Mouse (Mus musculus): ENCODE measurements at regions not wholly inside any gene's neighbourhood (a gene's known extent, or its start where the extent isn't known, plus 50 kb on each side); places are given as distances from the start of the nearest gene placed in this dataset.

DNA sequence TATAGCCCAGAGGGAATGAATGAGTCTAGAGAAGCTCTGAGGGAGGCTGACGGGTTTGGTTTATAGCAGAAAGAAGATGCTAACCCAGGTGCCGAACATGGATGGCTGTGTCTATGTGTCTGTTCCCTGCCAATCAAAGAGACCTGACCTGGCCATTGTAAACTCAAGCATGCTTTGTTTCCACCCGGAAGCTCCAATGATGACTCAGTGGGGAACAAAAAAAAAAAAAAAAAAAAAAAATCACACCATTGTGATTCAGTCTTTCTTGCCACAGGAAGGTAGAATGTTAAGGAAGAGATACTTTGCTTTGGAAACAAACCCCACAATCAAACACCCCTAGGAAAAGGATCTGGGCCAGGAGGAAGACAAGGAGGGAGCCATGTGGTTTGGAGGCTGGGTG lies 201.5 kb downstream of the Ly86 start:
- WGBS, result 79% methylated on average over 3 of the region's 3 CpGs
- TF ChIP-seq CTCF (IDR thresholded peaks at IDR 0.05; ENCODE audit: insufficient read depth, low read depth, low read length) (no peak), POLR2A (IDR thresholded peaks at IDR 0.05; ENCODE audit: insufficient read depth, low read depth, low read length) (no peak)
- Histone ChIP-seq H3K27ac (ENCODE audit: insufficient read depth, low read depth, low read length) (no peak overlapping the region), H3K4me3 (ENCODE audit: insufficient read depth, low read depth, low read length) (no peak overlapping the region), H3K4me1 (ENCODE audit: control insufficient read depth, insufficient read depth, low read length) (peaks cover 3% of the 10 kb centered on the region; the same call in 1 of the 2 replicates)

DNA sequence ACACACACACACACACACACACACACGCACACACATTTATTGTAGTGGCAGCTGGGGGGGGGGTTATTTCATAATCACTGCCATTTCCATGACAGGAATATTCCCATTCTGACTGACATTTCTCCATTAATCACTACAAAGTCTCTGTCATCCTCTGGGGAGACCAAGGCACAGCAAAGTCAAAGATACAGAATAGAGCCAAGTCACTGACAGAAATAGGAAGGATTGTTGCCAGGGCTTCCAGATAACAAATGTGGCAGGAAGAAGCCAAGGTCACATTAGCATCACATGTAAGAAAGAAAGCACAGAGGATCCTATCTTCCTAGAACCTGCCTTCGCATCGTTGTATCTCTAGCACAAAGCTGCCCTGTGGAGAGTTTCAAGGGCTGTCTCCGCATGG lies 205.6 kb downstream of the Ly86 start:
- H3K27ac ChIP-seq (ENCODE audit: insufficient read depth, low read depth, low read length), result no peak overlapping the region
- no peak overlapping the region for H3K4me3 ChIP-seq (ENCODE audit: insufficient read depth, low read depth, low read length)
- WGBS, result 93% methylated on average over 4 of the region's 4 CpGs
- H3K4me1 ChIP-seq (ENCODE audit: control insufficient read depth, insufficient read depth, low read length), result no peaks in the 10 kb centered on the region
- TF ChIP-seq CTCF (IDR thresholded peaks at IDR 0.05; ENCODE audit: insufficient read depth, low read depth, low read length), result no peak
- no peak for TF ChIP-seq POLR2A (IDR thresholded peaks at IDR 0.05; ENCODE audit: insufficient read depth, low read depth, low read length)

DNA sequence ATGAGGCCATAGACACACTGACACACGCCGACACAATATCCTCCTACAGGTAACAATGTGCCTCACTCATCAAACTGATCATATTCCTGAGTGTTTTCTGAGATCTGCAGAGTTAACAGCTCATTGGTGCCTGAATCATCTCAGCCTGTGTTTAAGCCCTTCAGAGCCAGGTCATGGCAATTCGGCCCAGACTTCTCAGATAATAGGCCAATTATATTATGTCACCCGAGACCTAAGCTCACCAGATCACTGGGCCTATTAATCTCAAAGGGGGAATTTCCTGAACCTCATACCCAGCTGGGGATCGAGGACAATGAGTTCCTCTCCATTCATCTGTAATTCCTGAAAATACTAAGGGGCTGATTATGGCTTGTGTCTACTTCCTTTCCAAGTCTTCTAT lies 208.4 kb downstream of the Ly86 start:
- Histone ChIP-seq H3K27ac (ENCODE audit: insufficient read depth, low read depth, low read length) (no peak overlapping the region), H3K4me1 (ENCODE audit: control insufficient read depth, insufficient read depth, low read length) (peaks cover 4% of the 10 kb centered on the region; the same call in 1 of the 2 replicates), H3K4me3 (ENCODE audit: insufficient read depth, low read depth, low read length) (no peak overlapping the region)
- TF ChIP-seq POLR2A (IDR thresholded peaks at IDR 0.05; ENCODE audit: insufficient read depth, low read depth, low read length) (no peak), CTCF (IDR thresholded peaks at IDR 0.05; ENCODE audit: insufficient read depth, low read depth, low read length) (no peak)
- WGBS, result 71% methylated on average over 5 of the region's 5 CpGs

DNA sequence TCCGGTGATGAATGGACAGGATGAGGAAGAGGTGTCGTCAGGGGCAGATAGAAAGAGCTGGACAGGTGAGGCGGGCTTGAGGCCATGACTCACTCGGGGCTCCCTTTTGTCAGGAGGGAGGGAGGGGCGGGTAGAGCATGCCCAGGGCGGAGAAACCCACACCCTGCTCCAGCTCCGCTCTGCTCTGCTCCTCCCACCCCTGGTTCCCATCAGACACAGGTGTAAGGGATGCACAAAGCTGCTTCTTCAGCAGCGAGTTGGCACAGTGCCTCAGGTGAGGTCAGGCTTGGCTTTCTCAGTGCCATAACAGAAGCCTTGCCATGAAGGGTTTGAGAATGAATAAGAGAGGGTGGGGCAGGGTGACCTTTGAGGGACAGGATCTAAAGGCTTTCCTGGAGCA lies 212.2 kb downstream of the Ly86 start:
- Histone ChIP-seq H3K27ac (ENCODE audit: insufficient read depth, low read depth, low read length) (no peak overlapping the region), H3K4me1 (ENCODE audit: control insufficient read depth, insufficient read depth, low read length) (peaks cover 27% of the 10 kb centered on the region), H3K4me3 (ENCODE audit: insufficient read depth, low read depth, low read length) (no peak overlapping the region)
- TF ChIP-seq CTCF (IDR thresholded peaks at IDR 0.05; ENCODE audit: insufficient read depth, low read depth, low read length) (no peak), POLR2A (IDR thresholded peaks at IDR 0.05; ENCODE audit: insufficient read depth, low read depth, low read length) (no peak)
- 78% methylated on average over 8 of the region's 8 CpGs for WGBS

DNA sequence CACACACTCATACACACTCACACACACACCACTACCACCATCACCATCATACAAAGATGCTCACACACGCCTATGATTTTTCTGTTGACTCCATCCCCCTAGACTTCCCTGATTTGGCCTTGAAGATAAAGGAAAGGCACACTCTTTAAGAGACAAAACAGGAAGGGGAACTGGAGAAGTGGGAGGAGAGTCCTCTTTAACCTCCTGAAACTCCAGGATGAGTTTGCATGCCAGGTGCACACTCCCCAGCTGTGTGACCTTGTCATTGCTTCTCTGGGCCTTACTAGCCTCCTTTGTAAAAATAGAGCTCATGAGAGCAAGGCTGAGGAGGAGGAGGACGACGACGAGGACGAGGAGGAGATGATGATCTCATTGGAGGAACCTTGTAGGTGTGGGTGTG lies 212.8 kb downstream of the Ly86 start:
- WGBS, result 62% methylated on average over 5 of the region's 5 CpGs
- no peak overlapping the region for H3K27ac ChIP-seq (ENCODE audit: insufficient read depth, low read depth, low read length)
- H3K4me1 ChIP-seq (ENCODE audit: control insufficient read depth, insufficient read depth, low read length), result peaks cover 28% of the 10 kb centered on the region
- TF ChIP-seq CTCF (IDR thresholded peaks at IDR 0.05; ENCODE audit: insufficient read depth, low read depth, low read length) (no peak), POLR2A (IDR thresholded peaks at IDR 0.05; ENCODE audit: insufficient read depth, low read depth, low read length) (no peak)
- no peak overlapping the region for H3K4me3 ChIP-seq (ENCODE audit: insufficient read depth, low read depth, low read length)

DNA sequence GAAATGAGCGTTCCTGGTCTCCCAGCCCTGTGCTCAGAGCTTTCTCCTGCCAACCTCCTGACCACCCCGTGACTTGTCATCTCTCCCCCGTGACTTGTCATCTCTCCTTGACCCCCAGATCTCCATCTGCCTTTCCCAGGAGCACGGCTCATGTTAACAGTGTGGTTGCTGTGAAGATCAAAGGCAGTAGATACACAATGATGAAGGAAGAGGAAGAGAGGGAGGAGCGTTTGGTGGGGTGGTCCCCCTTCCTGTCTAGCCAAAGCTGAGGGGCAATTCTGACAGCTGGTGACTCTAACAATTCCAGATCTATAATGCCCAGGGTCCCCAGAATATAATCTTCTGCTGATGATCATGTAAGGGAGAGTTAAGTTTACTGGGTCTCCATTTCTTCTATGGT lies 214.0 kb downstream of the Ly86 start:
- TF ChIP-seq CTCF (IDR thresholded peaks at IDR 0.05; ENCODE audit: insufficient read depth, low read depth, low read length) (no peak), POLR2A (IDR thresholded peaks at IDR 0.05; ENCODE audit: insufficient read depth, low read depth, low read length) (no peak)
- peaks cover 32% of the 10 kb centered on the region for H3K4me1 ChIP-seq (ENCODE audit: control insufficient read depth, insufficient read depth, low read length)
- no peak overlapping the region for H3K4me3 ChIP-seq (ENCODE audit: insufficient read depth, low read depth, low read length)
- H3K27ac ChIP-seq (ENCODE audit: insufficient read depth, low read depth, low read length), result no peak overlapping the region
- WGBS, result 84% methylated on average over 5 of the region's 5 CpGs

DNA sequence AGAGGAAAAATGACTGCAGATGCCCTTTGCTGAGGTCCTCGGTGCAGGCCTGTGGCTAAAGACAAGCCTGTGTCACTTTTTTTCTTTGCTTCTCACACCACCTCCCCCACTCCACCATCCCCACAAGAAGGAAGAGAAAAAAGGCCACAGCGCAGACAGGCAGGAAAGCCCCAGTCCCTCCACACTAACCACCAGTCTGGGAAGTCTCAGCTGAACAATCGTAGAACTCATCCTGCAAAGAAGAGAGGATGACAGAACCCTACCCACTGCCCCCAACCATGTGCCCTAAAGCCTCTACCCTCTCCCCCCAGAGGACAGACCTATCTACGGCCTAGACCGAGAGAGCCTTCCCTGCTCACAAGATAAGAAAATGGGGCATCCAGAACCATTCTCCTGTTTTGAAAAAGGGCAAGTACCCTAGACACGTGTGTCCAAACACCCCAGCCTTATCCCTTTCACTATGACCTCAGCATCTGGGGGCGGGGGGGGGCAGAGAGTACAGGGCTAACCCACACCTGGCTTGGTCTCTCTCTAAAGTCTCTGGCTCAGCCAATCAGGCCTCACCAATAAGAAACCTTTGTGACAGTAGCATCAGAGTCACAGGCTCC lies 214.8 kb downstream of the Ly86 start:
- no peak overlapping the region for H3K4me3 ChIP-seq (ENCODE audit: insufficient read depth, low read depth, low read length)
- no peak for TF ChIP-seq CTCF (IDR thresholded peaks at IDR 0.05; ENCODE audit: insufficient read depth, low read depth, low read length)
- no peak for TF ChIP-seq POLR2A (IDR thresholded peaks at IDR 0.05; ENCODE audit: insufficient read depth, low read depth, low read length)
- no peak overlapping the region for H3K27ac ChIP-seq (ENCODE audit: insufficient read depth, low read depth, low read length)
- H3K4me1 ChIP-seq (ENCODE audit: control insufficient read depth, insufficient read depth, low read length), result peaks cover 32% of the 10 kb centered on the region
- 77% methylated on average over 7 of the region's 7 CpGs for WGBS

DNA sequence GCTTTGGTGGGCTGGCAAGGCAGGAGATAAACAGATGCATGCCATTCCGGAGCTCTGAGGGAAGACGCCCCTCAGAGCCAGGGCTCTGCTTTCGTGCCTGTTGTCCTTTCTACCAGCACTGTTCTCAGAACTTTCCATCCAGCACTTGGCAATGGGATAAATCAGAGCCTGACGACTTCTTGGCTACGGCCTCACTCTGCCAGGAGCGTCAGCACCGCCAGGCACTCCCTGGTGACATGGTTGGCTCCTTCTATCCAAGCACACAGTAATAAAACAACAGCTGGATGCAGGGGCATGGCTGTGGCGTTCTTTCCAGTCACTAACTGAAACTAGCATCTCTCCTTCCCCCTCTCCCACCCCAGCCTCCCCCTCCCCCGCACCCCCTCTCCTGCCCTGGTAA lies 215.4 kb downstream of the Ly86 start:
- no peak overlapping the region for H3K27ac ChIP-seq (ENCODE audit: insufficient read depth, low read depth, low read length)
- WGBS, result 31% methylated on average over 9 of the region's 9 CpGs

DNA sequence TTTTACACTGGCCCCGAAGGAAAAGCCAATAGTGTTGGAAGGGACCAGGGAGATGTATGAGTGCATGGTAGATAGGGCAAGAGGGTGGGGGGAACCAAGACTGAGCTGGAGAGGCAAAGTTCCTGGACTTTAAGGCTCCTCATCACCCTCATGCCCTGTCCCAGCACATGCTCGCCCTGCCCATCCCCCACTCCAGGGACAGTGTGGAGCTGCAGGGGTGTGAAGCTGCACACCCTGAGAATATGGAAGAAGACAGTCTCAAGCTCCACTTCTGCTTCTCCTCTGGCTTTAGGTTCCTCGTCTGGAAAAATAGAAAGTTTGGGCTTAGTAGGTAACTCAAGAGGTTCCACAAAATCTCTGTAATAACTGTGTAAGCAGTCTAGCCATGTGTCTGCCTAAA lies 215.8 kb downstream of the Ly86 start:
- H3K27ac ChIP-seq (ENCODE audit: insufficient read depth, low read depth, low read length), result no peak overlapping the region
- peaks cover 32% of the 10 kb centered on the region for H3K4me1 ChIP-seq (ENCODE audit: control insufficient read depth, insufficient read depth, low read length)
- no peak for TF ChIP-seq POLR2A (IDR thresholded peaks at IDR 0.05; ENCODE audit: insufficient read depth, low read depth, low read length)
- no peak for TF ChIP-seq CTCF (IDR thresholded peaks at IDR 0.05; ENCODE audit: insufficient read depth, low read depth, low read length)
- 62% methylated on average over 3 of the region's 3 CpGs for WGBS
- no peak overlapping the region for H3K4me3 ChIP-seq (ENCODE audit: insufficient read depth, low read depth, low read length)

More for the DNA sequence above, 215.4 kb downstream of the Ly86 start:
- no peak for TF ChIP-seq POLR2A (IDR thresholded peaks at IDR 0.05; ENCODE audit: insufficient read depth, low read depth, low read length)
- no peak for TF ChIP-seq CTCF (IDR thresholded peaks at IDR 0.05; ENCODE audit: insufficient read depth, low read depth, low read length)
- peaks cover 32% of the 10 kb centered on the region for H3K4me1 ChIP-seq (ENCODE audit: control insufficient read depth, insufficient read depth, low read length)
- no peak overlapping the region for H3K4me3 ChIP-seq (ENCODE audit: insufficient read depth, low read depth, low read length)

DNA sequence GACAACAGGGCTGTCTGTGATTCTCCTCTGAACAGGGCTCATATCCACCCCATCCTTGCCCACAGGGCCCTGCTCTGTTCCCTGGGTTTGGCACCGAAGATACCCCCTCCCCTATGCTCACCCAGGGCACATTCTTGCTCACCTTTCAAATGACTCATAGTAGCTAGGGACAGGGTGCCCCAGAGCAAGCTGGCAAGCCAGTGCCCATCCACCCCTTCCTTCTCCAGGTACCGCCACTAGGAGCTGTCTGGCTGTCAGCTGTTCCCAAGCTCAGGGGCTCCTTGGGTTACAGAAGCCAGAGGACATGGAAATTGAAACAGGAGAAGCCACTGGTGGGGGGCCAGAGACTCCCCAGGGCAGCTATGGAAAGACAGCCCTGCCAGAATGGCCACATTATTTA lies 216.4 kb downstream of the Ly86 start:
- Histone ChIP-seq H3K4me3 (ENCODE audit: insufficient read depth, low read depth, low read length) (no peak overlapping the region), H3K27ac (ENCODE audit: insufficient read depth, low read depth, low read length) (no peak overlapping the region), H3K4me1 (ENCODE audit: control insufficient read depth, insufficient read depth, low read length) (peaks cover 32% of the 10 kb centered on the region)
- TF ChIP-seq CTCF (IDR thresholded peaks at IDR 0.05; ENCODE audit: insufficient read depth, low read depth, low read length) (no peak), POLR2A (IDR thresholded peaks at IDR 0.05; ENCODE audit: insufficient read depth, low read depth, low read length) (no peak)
- WGBS, result 55% methylated on average over 2 of the region's 2 CpGs

All from olfactory bulb, adult 2 months (tissue).